Mouse (Mus musculus): ENCODE results near the gene Sowahd. TPM values are rescaled to one million over a fixed set of nuclear protein-coding genes. Genes with fewer than 3 reads are reported as not detected.

The Sowahd gene
- total and polyA plus RNA-seq, 3 experiments, result not detected

DNA sequence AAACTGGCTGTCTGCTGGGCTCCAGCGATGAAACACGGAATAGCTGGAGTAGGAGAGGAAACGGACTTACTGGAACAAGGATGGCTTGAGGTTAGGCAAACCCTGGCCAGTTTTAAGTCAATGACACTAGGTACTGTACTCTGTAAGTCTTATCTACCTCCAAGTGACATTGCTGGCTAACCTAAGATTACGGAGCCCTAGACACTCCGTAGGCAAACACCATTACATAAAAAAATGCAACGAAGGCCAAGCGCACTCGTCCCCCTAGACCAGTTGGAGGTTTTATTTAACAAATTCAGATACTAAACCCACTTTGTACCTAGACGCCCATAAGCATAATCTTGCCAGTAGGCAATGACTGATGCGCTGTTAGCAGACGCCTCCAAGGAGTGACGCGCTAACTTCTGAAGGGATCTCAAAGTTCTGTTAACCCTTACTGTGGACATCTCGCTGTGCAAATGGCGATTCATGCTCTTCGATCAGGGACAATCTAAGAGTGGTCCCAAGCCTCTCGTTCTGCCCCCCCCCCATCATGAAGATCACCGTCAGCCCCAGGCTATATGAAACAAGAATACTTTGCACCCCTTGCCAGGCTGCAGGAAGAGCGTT, 35.8 kb downstream of the Sowahd start:
- Histone ChIP-seq H3K27ac (ENCODE audit: insufficient read depth, low read depth) (peak overlapping the region; percentile 96), H3K4me3 (replicated peaks in 1 of 3; ENCODE audit: low read depth in 2 of 3, low read length in 2 of 3, poor library complexity in 1 of 3) (peak overlapping the region; percentile 72 to 95 (median 95)), H3K4me2 (ENCODE audit: insufficient read depth, low read depth, poor library complexity, severe bottlenecking) (peak overlapping the region; percentile 67; the same call in 1 of the 2 replicates), H3K79me2 (replicated peaks; ENCODE audit: control insufficient read depth, extremely low read depth, insufficient read depth, poor library complexity, severe bottlenecking) (peaks cover 23% of the 10 kb centered on the region), H3K36me3 (replicated peaks in 1 of 2; ENCODE audit: control insufficient read depth in 1 of 2, insufficient read depth in 1 of 2, low read length in 1 of 2) (peaks cover 17 to 25% of the 10 kb centered on the region in 2 experiments), H3K9me3 (replicated peaks; ENCODE audit: low read length) (no peaks in the 10 kb centered on the region), H3K27me3 (replicated peaks) (no peaks in the 10 kb centered on the region), H3K9ac (ENCODE audit: insufficient read depth, low read depth) (peak overlapping the region; percentile 82), H3K4me1 (ENCODE audit: control insufficient read depth in 1 of 2, insufficient read depth in 2 of 2) (peaks cover 3 to 27% of the 10 kb centered on the region in 2 experiments; a peak in 3 of 4 replicates)
- DNase-seq (ENCODE audit: extremely low read depth), result no peak
- in situ Hi-C loops (cut with MboI; ENCODE audit: low pct_ligation_motif_present, low pct_unique_long_range_greater_than_20kb, low sequenced_read_pairs), result no loop called here
- TF ChIP-seq MEF2A (IDR thresholded peaks at IDR 0.05; ENCODE audit: borderline replicate concordance, low read depth, low read length), result no peak
- TF ChIP-seq POLR2AphosphoS2 (IDR thresholded peaks at IDR 0.05; ENCODE audit: low read depth, low read length), result no peak; the same call in 1 of the 2 replicates
- TF ChIP-seq MYC (IDR thresholded peaks at IDR 0.05; ENCODE audit: low read depth, low read length), result no peak
- TF ChIP-seq MXI1 (IDR thresholded peaks at IDR 0.05; ENCODE audit: low read depth, low read length), result no peak
- TF ChIP-seq SIN3A (IDR thresholded peaks at IDR 0.05; ENCODE audit: low read length), result no peak
- no peak for TF ChIP-seq USF1 (IDR thresholded peaks at IDR 0.05; ENCODE audit: low read depth, low read length)
- TF ChIP-seq CHD1 (IDR thresholded peaks at IDR 0.05; ENCODE audit: low read depth, low read length), result no peak; the same call in 1 of the 2 replicates
- TF ChIP-seq ZC3H11A (IDR thresholded peaks at IDR 0.05; ENCODE audit: low read depth, low read length), result no peak
- TF ChIP-seq KAT2A (IDR thresholded peaks at IDR 0.05; ENCODE audit: insufficient replicate concordance, low read length), result no peak
- TF ChIP-seq RAD21 (IDR thresholded peaks at IDR 0.05; ENCODE audit: low read depth, low read length), result no peak
- dilution Hi-C loops (cut with MboI; ENCODE audit: extremely low pct_ligation_motif_present, extremely low pct_unique_long_range_greater_than_20kb, low sequenced_read_pairs), result no loop called here

DNA sequence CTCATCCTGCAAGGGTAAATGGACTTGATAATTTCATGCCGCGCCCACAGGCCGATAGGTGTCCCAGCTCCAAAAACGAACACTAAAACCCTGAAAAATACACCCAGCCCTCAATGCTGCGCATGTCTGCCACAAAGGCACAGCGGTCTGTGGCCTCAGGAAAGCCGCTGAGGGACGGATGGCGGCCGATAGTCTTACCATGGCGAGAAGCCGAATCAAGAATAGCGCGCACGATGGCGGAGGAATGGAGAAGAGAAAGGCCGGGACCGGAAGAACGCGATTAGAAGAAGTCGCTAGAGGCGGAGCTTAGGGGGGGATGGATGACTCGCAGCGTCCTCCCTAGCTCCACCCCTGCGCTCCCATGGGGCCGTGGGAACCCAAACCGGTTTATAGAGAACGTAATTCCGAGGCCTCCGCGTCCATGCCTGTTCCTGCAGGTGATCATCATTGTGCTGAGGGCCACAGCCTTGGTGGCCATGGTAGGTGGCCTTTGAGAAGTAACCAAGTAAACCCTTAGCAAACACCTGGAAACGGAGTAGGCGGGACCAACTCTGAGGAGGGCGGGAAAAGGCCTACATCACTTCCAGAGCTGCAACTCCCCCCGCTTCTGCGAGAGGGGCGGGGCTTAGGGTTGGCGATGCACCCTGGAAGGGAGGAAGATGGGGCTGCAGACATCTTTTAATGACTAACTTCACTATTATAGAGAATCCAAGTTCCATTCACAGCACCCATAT, 36.4 kb downstream of the Sowahd start, which contains the start of gene Rpl39:
Rpl39 (minus strand) TSS at position 476 of the 734 bp plus-strand sequence.
- peak within 1 kb of the TSS; percentile 96 for H3K27ac ChIP-seq (ENCODE audit: insufficient read depth, low read depth)
- peaks cover 17 to 23% of the 10 kb centered on the region in 2 experiments for H3K36me3 ChIP-seq (replicated peaks in 1 of 2; ENCODE audit: control insufficient read depth in 1 of 2, insufficient read depth in 1 of 2, low read length in 1 of 2)
- H3K9ac ChIP-seq (ENCODE audit: insufficient read depth, low read depth), result peak within 1 kb of the TSS; percentile 82
- H3K9me3 ChIP-seq (replicated peaks; ENCODE audit: low read length), result no peaks in the 10 kb centered on the region
- dilution Hi-C loops (cut with MboI; ENCODE audit: extremely low pct_ligation_motif_present, extremely low pct_unique_long_range_greater_than_20kb, low sequenced_read_pairs) (no loop called here), in situ Hi-C loops (cut with MboI; ENCODE audit: low pct_ligation_motif_present, low pct_unique_long_range_greater_than_20kb, low sequenced_read_pairs) (no loop called here)
- DNase-seq (ENCODE audit: extremely low read depth), result peak; percentile 89
- peaks cover 23% of the 10 kb centered on the region for H3K79me2 ChIP-seq (replicated peaks; ENCODE audit: control insufficient read depth, extremely low read depth, insufficient read depth, poor library complexity, severe bottlenecking)
- H3K27me3 ChIP-seq (replicated peaks), result no peaks in the 10 kb centered on the region
- peaks cover 3 to 24% of the 10 kb centered on the region in 2 experiments; a peak in 3 of 4 replicates for H3K4me1 ChIP-seq (ENCODE audit: control insufficient read depth in 1 of 2, insufficient read depth in 2 of 2)
- H3K4me2 ChIP-seq (ENCODE audit: insufficient read depth, low read depth, poor library complexity, severe bottlenecking), result peak within 1 kb of the TSS; percentile 75
- H3K4me3 ChIP-seq (replicated peaks in 1 of 3; ENCODE audit: low read depth in 2 of 3, low read length in 2 of 3, poor library complexity in 1 of 3), result peak within 1 kb of the TSS; percentile 72 to 95 (median 95)
- TF ChIP-seq E2F4 (IDR thresholded peaks at IDR 0.05; ENCODE audit: insufficient replicate concordance, low read depth, low read length) (0 out of 2 replicates have a peak, but pooled peaks have one; percentile 44), EP300 (IDR thresholded peaks at IDR 0.05; ENCODE audit: low read length) (no peak), ETS1 (conservative IDR thresholded peaks at IDR 0.05; ENCODE audit: low read depth, low read length) (no peak), GABPA (IDR thresholded peaks at IDR 0.05; ENCODE audit: insufficient replicate concordance, low read depth, low read length) (no peak), HCFC1 (IDR thresholded peaks at IDR 0.05; ENCODE audit: low read depth, low read length) (peak; percentile 59), NRF1 (IDR thresholded peaks at IDR 0.05; ENCODE audit: low read depth, low read length) (peak; percentile 25; the same call in 1 of the 2 replicates), ELF1 (IDR thresholded peaks at IDR 0.05; ENCODE audit: low read depth, low read length) (peak; percentile 71), TBP (conservative IDR thresholded peaks at IDR 0.05; ENCODE audit: low read depth, low read length) (peak; percentile 96), MAFK (IDR thresholded peaks at IDR 0.05; ENCODE audit: insufficient replicate concordance, low read length) (no peak), ZMIZ1 (IDR thresholded peaks at IDR 0.05; ENCODE audit: low read depth, low read length) (peak; percentile 73), MEF2A (IDR thresholded peaks at IDR 0.05; ENCODE audit: borderline replicate concordance, low read depth, low read length) (peak; percentile 16; the same call in 1 of the 2 replicates), MAX (IDR thresholded peaks at IDR 0.05; ENCODE audit: low read length) (peak; percentile 58; the same call in 1 of the 2 replicates), CHD1 (IDR thresholded peaks at IDR 0.05; ENCODE audit: low read depth, low read length) (no peak), UBTF (IDR thresholded peaks at IDR 0.05; ENCODE audit: low read depth, low read length) (no peak), NELFE (IDR thresholded peaks at IDR 0.05; ENCODE audit: low read depth, low read length) (peak; percentile 96), KAT2A (IDR thresholded peaks at IDR 0.05; ENCODE audit: insufficient replicate concordance, low read length) (peak; percentile 57; the same call in 1 of the 2 replicates), MYC (IDR thresholded peaks at IDR 0.05; ENCODE audit: low read depth, low read length) (peak; percentile 91), SMC3 (IDR thresholded peaks at IDR 0.05; ENCODE audit: low read depth, low read length) (no peak), MXI1 (IDR thresholded peaks at IDR 0.05; ENCODE audit: low read depth, low read length) (peak; percentile 43; the same call in 1 of the 2 replicates), MAZ (IDR thresholded peaks at IDR 0.05; ENCODE audit: low read depth, low read length) (peak; percentile 18; the same call in 1 of the 2 replicates), RCOR1 (conservative IDR thresholded peaks at IDR 0.05; ENCODE audit: low read depth, low read length) (no peak), SIN3A (IDR thresholded peaks at IDR 0.05; ENCODE audit: low read length) (peak; percentile 36; the same call in 1 of the 2 replicates), ZC3H11A (IDR thresholded peaks at IDR 0.05; ENCODE audit: low read depth, low read length) (no peak), POLR2AphosphoS2 (IDR thresholded peaks at IDR 0.05; ENCODE audit: low read depth, low read length) (0 out of 2 replicates have a peak, but pooled peaks have one; percentile 31)

Measured in CH12.LX (cell line).